In genomic region chr17:14700204-14700603, GRCm38 (mm10) we compare ENCODE assay signal across 17 mouse cellular contexts. TPM values are rescaled to one million over a fixed set of nuclear protein-coding genes. Genes with fewer than 3 reads are reported as not detected.
DNase-seq lines count a peak whose midpoint lies in the region; ATAC-seq and TF ChIP-seq lines count a peak whose summit lies in the region.
"Had no signal": no experiment of that assay in that cellular context is flagged by ENCODE, and none has a peak within 500 bp of the region (broad histone marks: within the 10 kb centered on the region; RNA-seq: fewer than 3 reads in every experiment).

No protein-coding gene starts in this region.

- no peak overlapping the region for H3K27ac ChIP-seq in embryonic facial prominence, embryonic 11.5 days (replicated peaks; ENCODE audit: low read depth, low read length)
- H3K27ac ChIP-seq in embryonic facial prominence, embryonic 10.5 days (replicated peaks) = no peak overlapping the region
- H3K27ac ChIP-seq in lung, embryonic 14.5 days (ENCODE audit: low read depth) = peak overlapping the region; percentile 37; the same call in 1 of the 2 replicates
- peak overlapping the region; percentile 20; the same call in 1 of the 2 replicates for H3K27ac ChIP-seq in embryonic fibroblast, embryonic 13.5 days (ENCODE audit: insufficient read depth, low read length)
- H3K27ac ChIP-seq in limb, embryonic 15.5 days = no peak overlapping the region; the same call in 1 of the 2 replicates
- no peak overlapping the region for H3K27ac ChIP-seq in kidney, embryonic 16.5 days (ENCODE audit: low read length)
- H3K27ac ChIP-seq: embryonic facial prominence, embryonic 13.5 days; heart, embryonic 13.5 days; macrophage; neural tube, embryonic 12.5 days; stomach, postnatal 0 days had no signal

- H3K36me3 ChIP-seq in embryonic facial prominence, embryonic 11.5 days (replicated peaks; ENCODE audit: control insufficient read depth, insufficient read depth, low read depth, low read length) = no peaks in the 10 kb centered on the region
- H3K36me3 ChIP-seq in embryonic facial prominence, embryonic 10.5 days (replicated peaks) = no peaks in the 10 kb centered on the region
- no peaks in the 10 kb centered on the region for H3K36me3 ChIP-seq in lung, embryonic 14.5 days (ENCODE audit: insufficient read depth)
- no peaks in the 10 kb centered on the region for H3K36me3 ChIP-seq in limb, embryonic 15.5 days
- no peaks in the 10 kb centered on the region for H3K36me3 ChIP-seq in kidney, embryonic 16.5 days (ENCODE audit: insufficient read depth, low read length)
- H3K36me3 ChIP-seq: embryonic facial prominence, embryonic 13.5 days; heart, embryonic 13.5 days; neural tube, embryonic 12.5 days had no signal

- ATAC-seq in embryonic facial prominence, embryonic 11.5 days (replicated peaks; ENCODE audit: insufficient number of reproducible peaks, low FRiP score, low TSS enrichment, low read depth) = no peak
- peak; percentile 19; the same call in 1 of the 2 replicates for ATAC-seq in lung, embryonic 14.5 days (ENCODE audit: insufficient read depth)
- no peak for ATAC-seq in limb, embryonic 15.5 days (ENCODE audit: insufficient number of reproducible peaks, low FRiP score, low TSS enrichment, low read depth)
- no peak for ATAC-seq in kidney, embryonic 16.5 days (ENCODE audit: low FRiP score, low TSS enrichment)

- H3K4me2 ChIP-seq in embryonic facial prominence, embryonic 11.5 days (ENCODE audit: low read depth, low read length) = no peak overlapping the region
- no peak overlapping the region for H3K4me2 ChIP-seq in lung, embryonic 14.5 days
- 0 out of 2 replicates have a peak overlapping the region, but pooled peaks have one; percentile 14 for H3K4me2 ChIP-seq in limb, embryonic 15.5 days
- no peak overlapping the region for H3K4me2 ChIP-seq in kidney, embryonic 16.5 days (replicated peaks; ENCODE audit: low read depth, low read length)
- H3K4me2 ChIP-seq: embryonic facial prominence, embryonic 13.5 days; heart, embryonic 13.5 days; midbrain, embryonic 11.5 days; neural tube, embryonic 12.5 days had no signal

- no peaks in the 10 kb centered on the region for H3K27me3 ChIP-seq in embryonic facial prominence, embryonic 11.5 days (ENCODE audit: control insufficient read depth, insufficient read depth, low read length)
- H3K27me3 ChIP-seq in embryonic facial prominence, embryonic 10.5 days (replicated peaks; ENCODE audit: low read depth, poor library complexity, severe bottlenecking) = no peaks in the 10 kb centered on the region
- no peaks in the 10 kb centered on the region for H3K27me3 ChIP-seq in lung, embryonic 14.5 days (ENCODE audit: insufficient read depth, low read length)
- H3K27me3 ChIP-seq in limb, embryonic 15.5 days = no peaks in the 10 kb centered on the region
- no peaks in the 10 kb centered on the region for H3K27me3 ChIP-seq in kidney, embryonic 16.5 days (ENCODE audit: insufficient read depth, low read length)
- H3K27me3 ChIP-seq: embryonic facial prominence, embryonic 13.5 days; heart, embryonic 13.5 days; neural tube, embryonic 12.5 days had no signal

- H3K4me3 ChIP-seq in embryonic facial prominence, embryonic 11.5 days (ENCODE audit: low read depth, low read length) = no peak overlapping the region
- H3K4me3 ChIP-seq in embryonic facial prominence, embryonic 10.5 days = no peak overlapping the region
- H3K4me3 ChIP-seq in lung, embryonic 14.5 days (ENCODE audit: low read depth, low read length) = no peak overlapping the region
- no peak overlapping the region for H3K4me3 ChIP-seq in embryonic fibroblast, embryonic 13.5 days (ENCODE audit: insufficient read depth, low read length)
- H3K4me3 ChIP-seq in limb, embryonic 15.5 days = no peak overlapping the region
- H3K4me3 ChIP-seq in kidney, embryonic 16.5 days (ENCODE audit: low read length) = no peak overlapping the region
- H3K4me3 ChIP-seq: embryonic facial prominence, embryonic 13.5 days; heart, embryonic 13.5 days; neural tube, embryonic 12.5 days had no signal

- peak; percentile 45 for DNase-seq in embryonic facial prominence, embryonic 11.5 days (ENCODE audit: low spot score)
- DNase-seq in embryonic facial prominence, embryonic 10.5 days (ENCODE audit: low spot score) = no peak
- peak; percentile 82 for DNase-seq in lung, embryonic 14.5 days
- DNase-seq in lung, postnatal 25 days (ENCODE audit: low spot score) = no peak
- DNase-seq: adrenal gland, adult 8-10 months; cerebellum, postnatal 14 days; kidney, adult 18-20 months; thymus, postnatal 25 days had no signal

- no peak for TF ChIP-seq CTCF in lung, embryonic 14.5 days (IDR thresholded peaks at IDR 0.05; ENCODE audit: low read depth)
- TF ChIP-seq CTCF in embryonic fibroblast, embryonic 13.5 days (IDR thresholded peaks at IDR 0.05; ENCODE audit: borderline replicate concordance, insufficient read depth, low read length) = no peak

- no peak overlapping the region; the same call in 1 of the 2 replicates for H3K9ac ChIP-seq in embryonic facial prominence, embryonic 11.5 days (replicated peaks; ENCODE audit: low read length)
- no peak overlapping the region for H3K9ac ChIP-seq in lung, embryonic 14.5 days
- no peak overlapping the region for H3K9ac ChIP-seq in limb, embryonic 15.5 days
- H3K9ac ChIP-seq in kidney, embryonic 16.5 days (replicated peaks; ENCODE audit: low read length) = no peak overlapping the region
- H3K9ac ChIP-seq: embryonic facial prominence, embryonic 13.5 days; heart, embryonic 13.5 days; neural tube, embryonic 12.5 days had no signal

- TF ChIP-seq POLR2A in embryonic fibroblast, embryonic 13.5 days (IDR thresholded peaks at IDR 0.05; ENCODE audit: low read depth, low read length) = no peak

- WGBS in embryonic facial prominence, embryonic 11.5 days = 39% methylated on average over 5 of the region's 5 CpGs
- WGBS in embryonic facial prominence, embryonic 10.5 days = 46% methylated on average over 5 of the region's 5 CpGs
- WGBS in lung, embryonic 14.5 days = 51% methylated on average over 5 of the region's 5 CpGs
- 26% methylated on average over 5 of the region's 5 CpGs for WGBS in limb, embryonic 15.5 days
- 73% methylated on average over 5 of the region's 5 CpGs for WGBS in kidney, embryonic 16.5 days

- no peaks in the 10 kb centered on the region for H3K4me1 ChIP-seq in embryonic facial prominence, embryonic 11.5 days (ENCODE audit: control insufficient read depth, insufficient read depth, low read length)
- peaks cover 11% of the 10 kb centered on the region for H3K4me1 ChIP-seq in embryonic facial prominence, embryonic 10.5 days
- peaks cover 26% of the 10 kb centered on the region for H3K4me1 ChIP-seq in lung, embryonic 14.5 days (ENCODE audit: insufficient read depth)
- H3K4me1 ChIP-seq in embryonic fibroblast, embryonic 13.5 days (ENCODE audit: control insufficient read depth, insufficient read depth, low read length) = 0 out of 2 replicates have a peak, but pooled peaks cover 6% of the 10 kb centered on the region
- peaks cover 11% of the 10 kb centered on the region; the same call in 1 of the 2 replicates for H3K4me1 ChIP-seq in limb, embryonic 15.5 days
- 0 out of 2 replicates have a peak, but pooled peaks cover 5% of the 10 kb centered on the region for H3K4me1 ChIP-seq in kidney, embryonic 16.5 days (ENCODE audit: insufficient read depth, low read length)
- H3K4me1 ChIP-seq: neural tube, embryonic 12.5 days had no signal

- H3K9me3 ChIP-seq in embryonic facial prominence, embryonic 11.5 days (replicated peaks; ENCODE audit: control insufficient read depth, low read length) = no peaks in the 10 kb centered on the region
- H3K9me3 ChIP-seq in embryonic facial prominence, embryonic 10.5 days = no peaks in the 10 kb centered on the region
- no peaks in the 10 kb centered on the region for H3K9me3 ChIP-seq in lung, embryonic 14.5 days (ENCODE audit: low read depth, low read length)
- H3K9me3 ChIP-seq in limb, embryonic 15.5 days = no peaks in the 10 kb centered on the region
- H3K9me3 ChIP-seq in kidney, embryonic 16.5 days (ENCODE audit: low read length) = no peaks in the 10 kb centered on the region
- H3K9me3 ChIP-seq: embryonic facial prominence, embryonic 13.5 days; heart, embryonic 13.5 days; neural tube, embryonic 12.5 days had no signal

RNA-seq across cellular contexts. Expression of gene Thbs2, which starts 6.2 kb away (rescaled TPM):
- 5.2 and 5.9 TPM in 2 replicates for polyA plus RNA-seq in embryonic facial prominence, embryonic 11.5 days (2014; fragmentation: Nextera tagmentation; extraction: Ambion mirVana)
- 1.3 and 1.9 TPM in 2 replicates for polyA plus RNA-seq in embryonic facial prominence, embryonic 10.5 days (2016; fragmentation: Nextera tagmentation; extraction: Ambion mirVana)
- polyA plus RNA-seq in lung, embryonic 14.5 days (2014; fragmentation: Nextera tagmentation; extraction: Ambion mirVana) = 18.7 and 21.7 TPM in 2 replicates
- polyA plus RNA-seq in embryonic fibroblast, embryonic 13.5 days (2011; ENCODE audit: insufficient read length, low read depth, missing spikeins) = 241 and 405 TPM in 2 replicates
- 110 and 131 TPM in 2 replicates for polyA plus RNA-seq in limb, embryonic 15.5 days (2015; fragmentation: Nextera tagmentation; extraction: Ambion mirVana)
- polyA plus RNA-seq in kidney, embryonic 16.5 days (2015; fragmentation: Nextera tagmentation; extraction: Ambion mirVana) = 33.8 and 37.7 TPM in 2 replicates
- polyA plus RNA-seq: macrophage had no signal

Comparison
In these comparisons a context has a peak if more than half of its experiments do, and no peak if none do; other contexts are left out.
1. DNase-seq: peak in embryonic facial prominence, embryonic 11.5 days (single experiment) and lung, embryonic 14.5 days (single experiment); none in embryonic facial prominence, embryonic 10.5 days (single experiment) and lung, postnatal 25 days (single experiment).
2. H3K27ac ChIP-seq: peak in lung, embryonic 14.5 days (single experiment) and embryonic fibroblast, embryonic 13.5 days (single experiment); none in embryonic facial prominence, embryonic 11.5 days (single experiment), embryonic facial prominence, embryonic 10.5 days (single experiment), limb, embryonic 15.5 days (single experiment) and kidney, embryonic 16.5 days (single experiment).